Mouse (Mus musculus): Measurements from ENCODE around the gene Prmt8. TPM values are rescaled to one million over a fixed set of nuclear protein-coding genes. Genes with fewer than 3 reads are reported as not detected.

Prmt8 gene
- polyA plus RNA-seq (2015; fragmentation: Nextera tagmentation; extraction: Ambion mirVana) = 0.06 and 0.13 TPM in 2 replicates

DNA sequence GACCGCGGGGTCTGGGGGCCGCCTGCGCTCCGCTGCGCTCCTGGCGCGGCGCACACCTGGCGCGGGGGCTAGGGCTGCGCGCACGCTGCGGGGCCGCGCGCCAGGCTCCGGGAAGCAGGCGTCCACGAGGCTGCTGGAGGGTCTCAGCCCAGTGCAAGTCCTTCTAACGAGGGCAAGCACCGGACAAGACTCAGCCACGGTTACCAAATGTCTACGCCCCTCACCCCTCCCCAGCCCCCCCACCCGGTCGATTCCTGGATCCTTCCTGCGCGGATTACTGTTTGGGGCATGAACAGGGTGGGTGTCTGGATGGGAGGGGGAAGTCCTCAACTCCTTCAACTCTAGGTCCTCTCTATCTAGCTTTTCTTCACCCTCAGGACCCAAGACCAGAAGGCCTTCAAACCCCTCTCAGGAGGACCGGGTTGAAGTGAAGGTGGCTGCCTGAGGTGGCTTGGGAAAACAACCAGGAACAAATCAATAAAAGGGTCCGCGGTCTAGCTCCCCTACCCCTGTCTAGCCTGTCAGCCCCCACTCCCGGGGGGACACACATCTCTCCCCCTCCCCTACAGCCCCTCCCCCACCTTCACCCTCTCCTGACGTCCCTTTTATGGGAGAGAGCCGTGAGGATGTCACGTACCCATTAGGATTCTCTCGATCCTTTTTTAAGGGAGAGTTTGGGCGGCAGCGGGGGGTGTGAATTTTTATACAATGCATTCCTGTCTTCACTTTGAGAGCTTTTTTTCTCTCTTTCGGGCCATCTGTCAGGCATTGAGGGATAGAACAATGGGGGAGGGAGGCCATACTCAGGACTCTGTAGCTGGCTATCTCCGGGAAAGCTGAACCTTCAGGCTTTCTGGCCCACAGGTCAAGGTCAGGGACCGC, at the start of gene Prmt8:
Gene Prmt8 (minus strand): TSS at position 198 of the 882 bp plus-strand sequence.

Other genes starting within 250 kb of the Prmt8 start
- 1.4 and 1.5 TPM in 2 replicates for gene Cracr2a, start 208.1 kb downstream of the Prmt8 start, polyA plus RNA-seq (2015; fragmentation: Nextera tagmentation; extraction: Ambion mirVana)
- gene Tspan11, start 118.1 kb upstream of the Prmt8 start, polyA plus RNA-seq (2015; fragmentation: Nextera tagmentation; extraction: Ambion mirVana) = 0.32 and 0.45 TPM in 2 replicates